Mouse (Mus musculus): ENCODE measurements at regions not wholly inside any gene's neighbourhood (a gene's known extent, or its start where the extent isn't known, plus 50 kb on each side); places are given as distances from the start of the nearest gene placed in this dataset.

DNA sequence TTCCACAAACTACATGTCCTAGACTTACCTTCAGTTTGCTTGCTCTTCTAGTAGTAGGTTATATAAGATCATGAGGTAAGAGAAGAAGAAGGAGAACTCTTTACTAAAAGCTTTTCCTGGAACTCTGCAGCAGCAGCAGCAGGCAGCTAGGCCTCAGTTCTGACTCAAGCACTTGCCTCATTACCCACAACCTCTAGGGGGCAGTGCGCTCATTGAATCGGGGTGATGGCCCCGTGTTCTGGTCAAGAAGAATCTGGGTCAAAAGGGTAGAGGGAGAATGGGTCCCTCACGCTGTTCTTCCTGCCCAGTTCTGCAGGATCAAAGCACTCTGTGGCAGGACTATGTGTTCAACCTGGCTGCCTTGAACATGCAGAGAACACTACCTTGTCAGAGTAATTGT lies 109.9 kb upstream of the Otud4 start:
- intact Hi-C loops (cut with DNase I) = no loop called here
- no peak for DNase-seq (ENCODE audit: low spot score in 2 of 2)

DNA sequence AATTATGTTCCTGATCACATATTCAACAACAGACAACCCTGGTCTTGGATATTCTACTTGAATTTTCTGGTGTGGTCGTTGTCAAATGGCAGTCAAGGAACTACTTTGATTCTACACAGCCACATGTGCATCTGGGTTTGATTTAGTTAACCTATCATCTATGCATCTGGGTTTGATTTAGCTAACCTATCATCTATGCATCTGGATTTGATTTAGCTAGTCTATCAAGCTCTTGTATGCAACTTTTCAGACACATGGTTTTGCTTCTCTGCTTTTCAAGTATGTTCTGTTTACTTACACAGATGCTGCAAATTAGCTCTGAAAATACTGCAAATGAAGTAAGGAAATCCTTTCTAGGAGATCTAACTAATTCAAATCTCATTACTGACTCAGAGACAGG lies 117.4 kb upstream of the Otud4 start:
- intact Hi-C loops (cut with DNase I) = no loop called here
- no peak for DNase-seq (ENCODE audit: low spot score in 2 of 2)

DNA sequence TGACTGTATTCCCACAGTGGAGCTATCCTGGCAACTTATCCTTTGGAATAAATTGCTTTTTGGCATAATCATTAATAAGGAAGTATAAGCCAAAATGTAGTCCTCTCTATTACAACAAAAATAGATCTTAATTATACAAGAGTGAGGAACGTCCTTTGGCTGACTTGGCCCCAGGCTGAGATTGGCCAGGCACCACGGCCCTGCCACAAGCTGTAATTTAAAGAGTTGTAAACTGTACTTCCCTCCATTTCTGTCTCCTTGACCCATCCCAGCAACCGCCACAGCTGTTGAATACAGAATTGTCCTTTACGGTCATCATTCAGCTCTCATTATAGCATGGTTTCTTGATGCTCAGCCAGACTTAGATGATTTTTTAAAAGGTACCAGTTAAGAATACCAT lies 119.6 kb upstream of the Smad1 start:
- no peak for DNase-seq (ENCODE audit: low spot score in 2 of 2)
- intact Hi-C loops (cut with DNase I) = no loop called here

DNA sequence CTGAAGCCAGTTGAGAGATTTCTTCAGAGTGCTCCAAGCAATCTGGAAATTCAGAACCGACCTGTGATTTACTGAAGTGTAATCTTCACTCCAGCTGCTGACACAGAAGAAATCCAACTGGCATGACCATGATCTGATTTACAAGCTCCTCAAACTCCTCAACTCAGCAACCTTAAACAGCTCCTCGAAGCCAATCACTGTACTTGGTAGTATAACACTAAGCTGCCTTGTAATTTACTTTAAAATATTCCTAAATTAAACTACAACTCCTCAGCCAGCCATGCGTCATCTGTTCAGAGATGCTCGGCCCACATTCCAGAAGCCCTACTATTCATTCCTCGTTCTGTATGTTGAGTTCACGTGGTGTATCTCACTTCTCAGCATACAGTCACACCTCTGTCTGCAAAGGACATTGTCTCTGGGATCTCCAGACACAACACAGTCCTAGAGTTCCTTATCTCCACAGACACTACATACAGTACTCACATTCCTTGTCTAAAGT lies 116.0 kb upstream of the Smad1 start:
- DNase-seq (ENCODE audit: low spot score in 2 of 2) = peak in 1 of 2 experiments; percentile 73
- intact Hi-C loops (cut with DNase I) = no loop called here

DNA sequence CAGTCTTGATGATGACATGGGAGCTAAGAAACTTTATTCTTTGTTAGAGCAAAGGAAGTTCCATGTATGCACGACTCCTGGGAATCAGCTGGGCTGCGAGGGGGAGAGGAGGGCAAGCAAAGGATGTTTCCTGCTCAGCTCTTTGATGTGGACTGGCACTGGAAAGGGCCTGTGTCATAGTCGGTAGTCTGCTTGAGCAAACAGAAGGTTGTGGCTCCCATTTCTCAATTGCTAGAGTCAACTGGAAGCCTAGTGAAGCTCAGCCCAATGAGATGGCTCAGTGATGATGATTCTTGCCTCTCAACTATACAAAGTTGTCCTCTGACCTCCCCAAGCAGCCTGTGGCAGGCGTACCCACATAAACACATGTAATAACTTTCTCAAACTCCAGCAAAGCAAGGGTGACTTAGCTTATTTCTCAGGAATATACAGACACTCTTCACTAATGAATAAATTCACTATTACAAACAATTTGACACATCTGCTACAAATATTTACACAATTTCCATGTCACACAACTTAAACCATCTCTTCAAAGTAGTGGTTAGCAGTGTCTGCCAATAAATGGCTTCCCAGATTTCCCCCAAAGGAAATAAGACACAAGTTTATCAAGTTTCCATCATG lies 115.4 kb upstream of the Smad1 start:
- DNase-seq (ENCODE audit: low spot score in 2 of 2) = no peak
- intact Hi-C loops (cut with DNase I) = no loop called here

DNA sequence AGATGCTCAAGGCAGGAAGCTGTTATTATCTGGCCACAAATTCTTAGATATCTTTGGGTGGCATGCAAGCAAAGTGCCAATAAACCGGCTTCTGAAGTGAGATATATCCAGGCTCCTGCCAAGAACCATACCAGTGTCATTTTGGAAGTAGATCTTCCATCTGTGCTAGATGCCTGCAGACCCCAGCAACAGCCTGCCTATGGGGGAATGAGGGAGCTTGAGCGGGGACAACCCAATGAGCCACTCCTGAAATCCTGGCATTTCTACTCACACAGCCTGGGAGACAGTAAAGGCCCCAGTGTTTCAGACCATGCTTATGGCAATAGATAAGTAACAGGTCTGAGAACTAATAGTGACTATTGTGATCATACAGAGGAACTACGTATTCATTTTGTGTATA lies 109.3 kb upstream of the Smad1 start:
- DNase-seq (ENCODE audit: low spot score in 2 of 2) = no peak
- intact Hi-C loops (cut with DNase I) = no loop called here

DNA sequence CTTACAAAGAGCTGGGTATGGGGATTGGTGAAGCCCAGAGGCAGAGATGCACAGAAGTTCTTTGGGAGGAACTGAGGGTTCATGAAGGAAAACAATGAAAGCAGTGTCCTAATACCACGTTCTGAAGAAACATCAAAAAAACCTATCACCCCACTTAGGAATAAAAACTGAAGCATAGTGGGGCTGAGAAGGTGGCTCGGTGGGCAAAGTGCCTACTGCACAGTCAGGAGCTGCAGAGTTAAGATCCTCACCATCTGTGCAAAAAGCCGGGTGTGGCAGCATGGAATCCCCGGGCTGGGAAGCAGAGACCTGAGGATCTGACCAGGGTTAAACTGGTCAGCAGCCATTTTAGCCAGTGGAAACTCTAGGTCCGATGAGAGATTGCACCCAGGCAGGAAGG lies 106.1 kb upstream of the Smad1 start:
- no peak for DNase-seq (ENCODE audit: low spot score in 2 of 2)
- intact Hi-C loops (cut with DNase I) = no loop called here

DNA sequence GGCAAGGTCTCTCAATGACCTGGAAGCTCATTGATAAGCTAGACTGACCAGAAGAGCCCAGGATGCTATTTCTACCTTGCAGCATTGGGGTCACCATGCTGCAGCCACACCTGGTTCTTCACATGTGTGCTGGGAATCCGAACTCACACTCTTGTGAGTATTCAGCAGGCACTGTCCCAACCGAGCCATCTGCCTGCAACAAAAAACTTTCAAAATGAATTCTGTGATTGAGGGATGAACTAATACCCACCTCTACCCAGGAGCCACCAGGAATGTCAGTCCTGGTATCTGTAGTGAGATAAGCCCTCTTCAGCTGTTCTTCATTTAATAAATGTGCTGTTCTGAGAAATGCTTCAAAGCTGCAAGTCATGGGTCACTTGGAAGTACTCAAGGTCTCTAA lies 104.6 kb upstream of the Smad1 start:
- no peak for DNase-seq (ENCODE audit: low spot score in 2 of 2)
- intact Hi-C loops (cut with DNase I) = no loop called here

DNA sequence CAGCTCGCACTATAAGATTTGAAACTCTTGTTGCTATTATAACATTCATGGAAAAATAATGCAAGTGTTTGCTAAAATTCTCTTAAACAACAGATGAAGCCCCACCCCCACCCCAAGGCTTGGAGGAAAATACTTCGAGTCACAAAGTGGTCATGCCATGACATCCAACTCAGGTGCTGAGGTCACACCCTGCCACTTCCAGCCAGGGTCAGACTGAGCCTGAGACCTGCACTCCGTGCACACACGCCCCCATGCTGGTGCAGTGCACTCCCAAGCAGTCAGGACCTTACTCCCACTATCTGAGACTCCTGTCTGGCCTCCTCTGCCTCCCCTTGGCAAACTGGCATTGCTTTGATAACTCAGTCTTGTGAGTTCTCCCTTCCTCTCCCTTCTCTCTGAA lies 102.7 kb upstream of the Smad1 start:
- intact Hi-C loops (cut with DNase I) = no loop called here
- no peak for DNase-seq (ENCODE audit: low spot score in 2 of 2)

DNA sequence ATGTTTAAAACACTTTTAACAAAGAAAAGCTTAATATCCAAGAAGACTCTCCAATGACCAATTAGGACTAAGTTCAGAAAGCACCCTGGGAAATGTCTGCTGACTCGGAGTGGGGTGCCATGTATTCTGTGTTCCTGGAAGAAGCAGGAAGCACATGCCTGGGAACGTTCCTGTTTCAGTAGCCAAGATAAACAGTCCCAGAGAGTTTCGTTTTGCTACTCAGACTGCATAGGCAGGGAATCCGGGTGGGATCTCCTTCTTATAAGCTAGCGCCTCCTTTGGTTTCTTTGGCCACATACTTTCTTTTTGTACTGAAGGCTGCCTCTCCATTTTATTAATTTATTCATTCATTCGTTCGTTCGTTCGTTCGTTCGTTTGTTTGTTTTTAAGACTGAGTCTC lies 101.9 kb upstream of the Smad1 start:
- no peak for DNase-seq (ENCODE audit: low spot score in 2 of 2)
- intact Hi-C loops (cut with DNase I) = no loop called here

DNA sequence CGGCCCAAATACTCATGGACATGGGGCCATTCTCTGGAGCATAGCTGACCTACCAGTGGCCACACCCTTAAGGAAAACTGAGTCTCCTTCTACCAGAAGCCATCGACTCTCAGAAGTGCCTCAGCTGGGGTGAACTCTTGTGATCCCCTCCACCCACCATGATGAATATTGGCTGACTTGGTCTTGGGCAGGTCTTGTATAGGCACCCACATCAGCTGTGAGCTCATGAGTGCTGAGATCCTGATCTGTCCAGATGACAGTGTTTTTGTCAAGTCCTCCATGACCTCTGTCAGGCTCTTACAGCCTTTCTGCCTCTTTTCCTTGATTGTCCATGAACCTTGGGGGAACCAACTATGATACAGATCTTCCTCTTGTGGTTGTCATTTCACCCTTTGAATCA lies 99.9 kb upstream of the Smad1 start:
- DNase-seq (ENCODE audit: low spot score in 2 of 2) = no peak
- intact Hi-C loops (cut with DNase I) = no loop called here

DNA sequence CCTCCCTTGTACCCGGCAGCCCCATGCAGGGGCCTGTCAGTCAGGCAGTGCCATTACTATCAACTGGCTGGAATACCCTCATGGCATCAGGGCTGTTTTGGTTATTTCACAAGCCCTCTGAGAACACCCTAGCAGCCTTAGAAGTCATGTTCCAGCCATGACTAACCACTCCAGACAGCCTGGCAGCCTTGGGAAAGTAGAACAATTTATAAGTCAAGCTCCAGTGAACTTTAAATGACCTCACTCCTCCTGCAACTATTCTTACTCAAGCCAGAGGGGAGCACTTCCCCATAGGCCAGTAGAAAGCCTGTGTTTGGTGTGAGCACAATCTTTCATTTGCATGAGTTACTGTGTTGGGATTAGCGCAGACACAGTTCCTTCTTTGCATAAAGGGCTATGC lies 99.3 kb upstream of the Smad1 start:
- no peak for DNase-seq (ENCODE audit: low spot score in 2 of 2)
- intact Hi-C loops (cut with DNase I) = no loop called here

DNA sequence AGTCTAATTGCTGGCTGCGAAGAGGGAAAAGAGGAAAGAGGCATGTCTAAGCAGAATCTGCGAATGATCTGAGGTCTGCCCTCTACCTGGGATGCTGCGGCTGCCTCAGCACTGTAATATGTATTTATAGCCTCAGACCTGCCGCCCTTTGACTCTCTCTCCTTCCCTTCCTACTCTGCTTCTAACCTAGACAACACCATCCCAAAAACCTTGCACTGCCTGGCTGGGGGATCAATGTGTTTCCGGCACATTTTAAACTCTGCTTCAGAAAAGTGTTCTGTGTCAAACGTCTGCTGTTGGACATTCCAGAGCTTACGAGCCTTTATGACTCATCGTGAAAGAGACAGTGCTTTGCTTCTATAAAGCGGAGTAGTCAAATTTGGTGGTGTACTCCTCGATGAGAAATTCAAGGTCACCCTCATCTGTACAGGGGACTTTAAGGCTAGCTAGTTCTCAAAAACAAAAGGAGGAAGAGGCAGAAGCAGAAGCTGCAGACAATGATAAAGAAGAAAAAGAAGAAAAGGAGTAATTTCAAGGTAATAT lies 91.9 kb upstream of the Smad1 start:
- peak in 1 of 2 experiments; percentile 3 for DNase-seq (ENCODE audit: low spot score in 2 of 2)

DNA sequence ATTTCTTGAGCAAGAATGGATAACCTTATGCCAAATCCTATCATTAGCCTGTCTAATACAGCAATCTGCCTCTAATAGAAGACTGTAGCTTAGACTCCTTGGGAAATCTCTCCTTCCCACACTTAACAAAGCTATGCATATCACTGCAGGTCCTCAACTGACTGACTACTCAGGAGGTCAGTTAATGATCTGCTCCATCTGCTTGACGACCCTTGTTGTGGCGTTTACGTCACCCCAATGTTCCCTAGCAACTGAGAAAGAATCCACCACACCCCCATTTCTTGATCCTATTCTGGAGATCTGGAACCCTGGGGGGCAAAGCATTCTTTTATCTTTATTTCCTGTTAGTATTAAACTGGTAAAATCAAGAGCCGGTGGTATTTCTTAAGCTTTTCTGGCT lies 91.4 kb upstream of the Smad1 start:
- intact Hi-C loops (cut with DNase I) = no loop called here
- no peak for DNase-seq (ENCODE audit: low spot score in 2 of 2)

More for the DNA sequence above, 91.9 kb upstream of the Smad1 start:
- intact Hi-C loops (cut with DNase I) = no loop called here

DNA sequence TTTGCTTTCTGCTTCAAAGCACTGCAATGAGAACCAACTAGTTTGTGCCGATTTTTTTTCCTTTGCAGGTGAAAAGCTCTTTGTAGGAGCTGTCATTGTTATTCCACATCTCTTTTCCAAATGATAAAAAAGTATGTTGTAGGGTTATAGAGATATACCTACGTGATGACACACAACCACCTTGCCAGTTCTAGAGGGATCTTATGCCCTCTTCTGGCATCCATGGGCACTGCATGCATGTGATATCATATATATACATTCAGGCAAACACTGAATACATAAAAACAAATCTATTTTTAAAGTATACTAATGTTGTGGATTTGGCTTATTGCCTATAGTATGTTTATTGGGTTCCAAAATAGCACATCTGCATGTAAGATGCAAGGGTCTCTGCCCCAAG lies 89.5 kb upstream of the Smad1 start:
- intact Hi-C loops (cut with DNase I) = loop anchor here (2.0 to 10.0 kb wide), 2 partner anchors 144 to 192 kb away; no protein-coding TSS in a partner anchor
- peak; percentile 11 to 14 for DNase-seq (ENCODE audit: low spot score in 2 of 2)

DNA sequence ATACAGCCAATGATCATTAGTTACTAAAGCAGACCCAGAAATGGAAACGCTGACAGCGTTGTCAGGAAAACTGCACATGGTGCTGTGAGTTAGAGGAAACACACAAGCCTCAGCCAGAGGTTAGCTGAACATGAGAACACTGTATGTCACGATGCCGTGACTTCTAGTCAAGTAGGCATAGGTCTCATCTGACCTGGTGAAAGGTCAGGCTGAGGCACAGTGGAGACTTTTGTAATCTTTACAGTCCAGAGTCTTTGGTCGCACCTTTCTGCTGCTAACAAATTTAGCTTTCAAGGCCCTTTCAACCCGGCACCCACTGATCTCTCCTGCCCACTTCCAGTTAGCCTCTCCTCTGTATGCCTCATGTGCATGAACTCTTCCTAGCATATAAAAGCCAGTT lies 88.3 kb upstream of the Smad1 start:
- no peak for DNase-seq (ENCODE audit: low spot score in 2 of 2)
- intact Hi-C loops (cut with DNase I) = loop anchor here (10.0 kb wide), 1 partner anchor 143 kb away; no protein-coding TSS in a partner anchor

DNA sequence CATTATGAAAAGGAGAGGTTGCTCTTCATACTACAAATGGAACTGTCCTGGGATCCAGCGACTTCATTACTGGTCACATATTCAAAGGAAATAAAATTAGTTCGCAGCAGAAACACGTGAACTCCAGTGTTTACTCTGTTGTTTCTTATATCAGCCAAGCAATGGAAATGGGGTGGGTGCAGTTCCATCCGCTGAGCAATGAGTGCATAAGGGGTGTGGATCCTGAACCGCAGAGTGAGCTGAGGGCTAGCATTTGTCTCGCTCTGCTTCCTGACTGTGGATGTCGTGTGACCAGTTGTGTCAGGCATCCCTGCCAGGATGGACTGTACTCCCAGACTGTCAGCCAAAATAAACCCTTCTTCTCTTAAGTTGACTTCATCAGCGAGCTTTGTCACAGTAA lies 80.0 kb upstream of the Smad1 start:
- intact Hi-C loops (cut with DNase I) = no loop called here
- no peak for DNase-seq (ENCODE audit: low spot score in 2 of 2)

DNA sequence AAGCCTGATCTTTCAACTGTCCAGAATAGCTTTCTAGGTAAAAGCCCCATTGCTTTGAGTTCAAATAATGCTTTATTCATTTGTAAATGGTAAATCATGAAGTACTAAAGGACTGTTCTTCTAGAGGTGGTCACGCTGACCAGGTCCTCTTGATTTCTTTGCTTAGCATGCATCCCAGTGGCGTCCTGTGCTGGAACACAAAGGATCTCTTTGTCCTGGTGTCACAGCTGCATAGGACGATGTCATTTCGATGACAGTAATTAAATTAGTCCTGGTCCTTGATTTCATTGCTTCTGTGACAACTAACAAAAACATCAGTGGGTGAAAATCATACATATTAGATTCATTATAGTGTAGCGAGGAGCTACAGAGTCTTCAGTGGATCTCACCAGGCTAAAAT lies 76.7 kb upstream of the Smad1 start:
- no peak for DNase-seq (ENCODE audit: low spot score in 2 of 2)
- intact Hi-C loops (cut with DNase I) = no loop called here

DNA sequence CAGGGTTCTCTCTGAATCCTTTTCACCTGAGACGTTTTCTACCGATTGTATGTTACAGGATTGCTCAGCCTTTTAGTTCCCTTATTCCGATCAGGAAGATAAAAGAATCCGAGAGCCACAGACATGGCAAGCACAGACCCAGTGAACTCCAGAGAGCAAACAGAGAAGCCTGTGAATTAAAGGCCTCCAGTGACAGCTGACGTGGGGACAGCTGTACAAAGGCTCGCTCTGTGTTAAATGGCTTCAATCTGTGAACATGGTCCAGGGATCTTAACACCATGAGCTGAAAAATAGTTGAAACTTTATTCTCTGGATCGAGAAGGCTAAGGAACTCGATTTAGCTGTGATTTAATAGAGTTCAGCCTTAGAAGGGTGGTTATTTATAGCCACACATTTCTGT lies 75.4 kb upstream of the Smad1 start:
- no peak for DNase-seq (ENCODE audit: low spot score in 2 of 2)
- intact Hi-C loops (cut with DNase I) = no loop called here

DNA sequence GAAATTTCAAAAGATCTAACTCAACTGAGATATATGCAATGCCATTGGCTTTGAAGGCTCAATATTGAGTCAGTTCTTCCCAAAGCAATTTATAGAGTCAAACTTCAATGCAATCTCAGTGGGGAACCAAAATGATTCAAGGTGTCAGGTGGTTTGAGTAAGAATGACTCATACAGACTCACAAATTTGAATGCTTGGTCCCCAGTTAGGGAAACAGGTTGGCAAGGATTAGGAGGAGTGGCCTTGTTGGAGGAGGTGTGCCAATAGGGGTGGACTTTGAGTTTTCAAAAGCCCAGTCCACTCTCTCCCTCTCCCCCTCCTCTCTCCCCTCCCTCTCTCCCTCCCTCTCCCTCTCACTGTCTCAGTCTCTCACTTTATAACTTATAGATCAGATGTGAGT lies 52.8 kb upstream of the Smad1 start:
- intact Hi-C loops (cut with DNase I) = no loop called here
- DNase-seq (ENCODE audit: low spot score in 2 of 2) = no peak

DNA sequence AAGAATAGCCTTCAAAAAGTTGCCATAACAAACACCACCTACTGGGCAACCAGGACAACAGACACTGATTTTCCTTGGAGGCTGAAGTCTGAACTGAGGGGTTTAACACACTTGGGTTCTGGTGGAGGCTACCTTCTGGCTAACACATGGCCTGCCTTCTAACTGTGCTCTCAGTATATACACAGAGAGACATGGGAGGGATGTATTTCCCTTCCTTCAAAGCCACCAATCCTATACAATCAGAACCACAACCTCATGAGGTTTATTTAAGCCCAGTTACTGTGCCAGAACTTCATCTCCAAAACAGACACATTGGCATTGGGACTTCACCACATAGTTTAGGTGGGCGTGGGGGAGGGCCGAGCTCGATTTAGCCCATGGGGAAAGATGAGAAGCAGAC lies 50.1 kb upstream of the Smad1 start:
- intact Hi-C loops (cut with DNase I) = no loop called here
- DNase-seq (ENCODE audit: low spot score in 2 of 2) = no peak

Data from left cerebral cortex, postnatal 25 days (tissue).